Mouse (Mus musculus) embryonic facial prominence, embryonic 12.5 days (tissue): ENCODE data around the gene Spdye4b. TPM values are rescaled to one million over a fixed set of nuclear protein-coding genes. Genes with fewer than 3 reads are reported as not detected.
A peak's percentile ranks its signal among the peaks of the same experiment; 100 is the strongest.
"Not testable (repeated sequence)": the region's sequence is repeated elsewhere in the genome, so short reads cannot be mapped to it uniquely, and the experiment has no call there.

ENCODE experiments used
- ATAC-seq: fragments of 200-750 bp; cut with Nextera tagmentation; 2 replicates; pipeline ENCODE4 v1.8.0; 2017; ENCODE audit not compliant: insufficient number of reproducible peaks, insufficient read depth, low FRiP score, low TSS enrichment
- H3K27ac ChIP-seq: fragments of 300-500 bp; sonication (generic); 2 replicates; pipeline ENCODE4 v1.5.1; 2016; ENCODE audit warnings: mild to moderate bottlenecking
- H3K27me3 ChIP-seq: fragments of 300-500 bp; sonication (generic); 2 replicates; pipeline ENCODE4 v1.6.1; 2016; ENCODE audit warnings: mild to moderate bottlenecking, moderate library complexity
- H3K36me3 ChIP-seq: fragments of 300-500 bp; sonication (generic); 2 replicates; pipeline ENCODE4 v1.6.1; 2016; ENCODE audit warnings: mild to moderate bottlenecking
- H3K4me1 ChIP-seq: fragments of 300-500 bp; sonication (generic); 2 replicates; pipeline ENCODE4 v1.6.1; 2016
- H3K4me2 ChIP-seq: fragments of 300-500 bp; sonication (generic); replicated peaks from 2 replicates; pipeline ENCODE4 v1.6.1; 2016; ENCODE audit warnings: mild to moderate bottlenecking, moderate library complexity
- H3K4me3 ChIP-seq: fragments of 300-500 bp; sonication (generic); 2 replicates; pipeline ENCODE4 v1.5.1; 2016; ENCODE audit warnings: mild to moderate bottlenecking
- H3K9ac ChIP-seq: fragments of 300-500 bp; sonication (generic); 2 replicates; pipeline ENCODE4 v1.6.1; 2016; ENCODE audit warnings: mild to moderate bottlenecking, moderate library complexity
- H3K9me3 ChIP-seq: fragments of 300-500 bp; sonication (generic); 2 replicates; pipeline ENCODE4 v1.6.1; 2016; ENCODE audit warnings: mild to moderate bottlenecking, moderate library complexity
- WGBS: fragments of 180-500 bp; shearing (Covaris S2); methylation state at CpG from one replicate; pipeline ENCODE4 v1.1.7; 2016; 5-methylcytosine and 5-hydroxymethylcytosine counted together
- polyA plus RNA-seq: library from polyadenylated mRNA; unstranded; fragments of >200 nt; fragmentation: Nextera tagmentation; extraction: Ambion mirVana; gene quantifications from 2 replicates; pipeline ENCODE4 v1.2.1, GENCODE M21; 2016

The Spdye4b gene
- polyA plus RNA-seq, 1 experiment from 2014 or later: not detected

GRCm38 (mm10) chr5:143165508-143166070 lies 15.2 kb upstream of the Spdye4b start:
- WGBS: 13% methylated on average over 18 of the region's 18 CpGs
- Histone ChIP-seq H3K27me3 (no peaks in the 10 kb centered on the region), H3K4me3 (no peak overlapping the region), H3K27ac (no peak overlapping the region), H3K36me3 (no peaks in the 10 kb centered on the region), H3K4me1 (no peaks in the 10 kb centered on the region), H3K9me3 (no peaks in the 10 kb centered on the region), H3K4me2 (no peak overlapping the region), H3K9ac (no peak overlapping the region)
- ATAC-seq: no peak

DNA sequence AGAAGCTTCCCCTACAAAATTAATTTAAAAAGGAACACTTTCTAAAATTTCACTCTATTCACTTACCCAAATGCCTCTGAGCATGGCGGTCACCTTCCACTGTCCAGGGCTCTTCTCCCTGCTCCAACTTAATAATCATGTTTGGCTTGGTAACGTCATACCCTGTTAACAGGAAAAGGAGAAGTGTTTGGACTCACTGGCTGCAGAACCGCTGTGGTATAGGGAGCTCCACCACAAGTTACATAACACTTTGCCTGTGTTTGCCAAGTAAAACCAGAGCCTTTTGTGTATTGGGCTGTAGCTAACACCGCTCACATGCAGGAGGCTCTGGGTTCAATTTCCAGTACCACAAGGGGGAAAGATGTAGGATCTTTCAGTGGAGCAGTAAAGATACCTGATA lies 4.8 kb upstream of the Spdye4b start:
- peaks cover 74% of the 10 kb centered on the region for H3K36me3 ChIP-seq
- no peak overlapping the region for H3K27ac ChIP-seq
- ATAC-seq: no peak
- no peaks in the 10 kb centered on the region for H3K27me3 ChIP-seq
- peaks cover 12% of the 10 kb centered on the region for H3K4me1 ChIP-seq
- H3K9ac ChIP-seq: no peak overlapping the region
- 91% methylated on average over 4 of the region's 4 CpGs for WGBS
- no peak overlapping the region for H3K4me2 ChIP-seq
- 0 out of 2 replicates have a peak, but pooled peaks cover 3% of the 10 kb centered on the region for H3K9me3 ChIP-seq
- H3K4me3 ChIP-seq: no peak overlapping the region

- Histone ChIP-seq H3K27me3 (no peaks in the 10 kb centered on the region), H3K27ac (no peak overlapping the region), H3K36me3 (peaks cover 57% of the 10 kb centered on the region), H3K9me3 (0 out of 2 replicates have a peak, but pooled peaks cover 3% of the 10 kb centered on the region), H3K9ac (no peak overlapping the region), H3K4me2 (no peak overlapping the region), H3K4me1 (peaks cover 12% of the 10 kb centered on the region), H3K4me3 (no peak overlapping the region)
- 86% methylated on average over 3 of the region's 3 CpGs for WGBS
- no peak for ATAC-seq
These were observed 3.1 kb upstream of the Spdye4b start for GRCm38 (mm10) chr5:143177541-143178200.

DNA sequence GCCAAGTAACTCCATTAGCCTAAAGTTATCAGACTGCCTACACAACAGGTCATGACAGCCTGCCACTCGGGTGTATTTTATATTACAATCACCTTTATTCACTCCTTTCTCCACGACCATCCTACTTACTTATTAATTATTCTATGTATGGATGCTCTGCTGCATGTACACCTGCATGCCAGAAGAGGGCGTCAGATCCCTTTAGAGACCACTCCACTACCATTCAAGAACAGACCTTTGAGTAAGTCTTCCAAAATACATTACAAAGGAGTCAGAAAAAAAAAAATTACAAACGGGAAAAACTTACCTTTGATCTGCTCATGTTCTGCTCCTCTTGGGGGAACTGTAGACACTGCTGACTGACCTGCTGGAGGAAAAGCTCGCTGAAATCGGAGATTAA lies 1.6 kb upstream of the Spdye4b start:
- H3K4me2 ChIP-seq: peak overlapping the region; percentile 93
- ATAC-seq: no peak
- H3K27ac ChIP-seq: no peak overlapping the region
- H3K36me3 ChIP-seq: peaks cover 42% of the 10 kb centered on the region
- 0 out of 2 replicates have a peak, but pooled peaks cover 3% of the 10 kb centered on the region for H3K9me3 ChIP-seq
- H3K4me1 ChIP-seq: peaks cover 12% of the 10 kb centered on the region
- peak overlapping the region; percentile 90; the same call in 1 of the 2 replicates for H3K9ac ChIP-seq
- 38% methylated on average over 6 of the region's 6 CpGs for WGBS
- H3K4me3 ChIP-seq: peak overlapping the region; percentile 86
- H3K27me3 ChIP-seq: no peaks in the 10 kb centered on the region

DNA sequence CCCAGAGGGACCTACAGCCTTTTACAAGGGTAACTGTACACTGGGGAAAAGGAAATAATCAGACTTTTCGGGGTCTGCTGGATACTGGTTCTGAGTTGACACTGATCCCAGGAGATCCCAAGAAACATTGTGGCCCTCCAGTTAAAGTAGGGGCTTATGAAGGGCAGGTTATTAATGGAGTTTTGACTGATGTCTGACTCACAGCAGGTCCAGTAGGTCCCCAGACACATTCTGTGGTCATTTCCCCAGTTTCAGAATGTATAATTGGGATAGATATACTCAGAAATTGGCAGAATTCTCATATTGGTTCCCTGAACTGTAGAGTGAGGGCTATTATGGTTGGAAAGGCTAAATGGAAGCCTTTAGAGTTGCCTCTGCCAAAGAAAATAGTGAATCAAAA lies 7.2 kb downstream of the Spdye4b start:
- not testable (repeated sequence) for H3K9me3 ChIP-seq, H3K4me2 ChIP-seq, H3K27ac ChIP-seq, H3K9ac ChIP-seq, H3K36me3 ChIP-seq, H3K4me3 ChIP-seq, ATAC-seq, H3K27me3 ChIP-seq, H3K4me1 ChIP-seq
- 82% methylated on average over 1 of the region's 1 CpGs for WGBS

GRCm38 (mm10) chr5:143192806-143193205 lies 12.0 kb downstream of the Spdye4b start:
- no peak overlapping the region for H3K9ac ChIP-seq
- no peaks in the 10 kb centered on the region for H3K9me3 ChIP-seq
- H3K27me3 ChIP-seq: no peaks in the 10 kb centered on the region
- no peaks in the 10 kb centered on the region for H3K4me1 ChIP-seq
- H3K4me2 ChIP-seq: no peak overlapping the region
- ATAC-seq: no peak
- no peak overlapping the region for H3K4me3 ChIP-seq
- H3K27ac ChIP-seq: no peak overlapping the region
- H3K36me3 ChIP-seq: no peaks in the 10 kb centered on the region
- 92% methylated on average over 8 of the region's 8 CpGs for WGBS

- ATAC-seq, H3K4me3 ChIP-seq, H3K9ac ChIP-seq, H3K4me2 ChIP-seq, H3K9me3 ChIP-seq, H3K27ac ChIP-seq, H3K27me3 ChIP-seq, H3K4me1 ChIP-seq, H3K36me3 ChIP-seq: not testable (repeated sequence)
- 73% methylated on average over 8 of the region's 8 CpGs for WGBS
These were observed 13.9 kb downstream of the Spdye4b start for GRCm38 (mm10) chr5:143194747-143195146.

GRCm38 (mm10) chr5:143195166-143195565 lies 14.3 kb downstream of the Spdye4b start:
- Histone ChIP-seq H3K4me3 (no peak overlapping the region), H3K27me3 (no peaks in the 10 kb centered on the region), H3K4me1 (no peaks in the 10 kb centered on the region), H3K9ac (no peak overlapping the region), H3K4me2 (no peak overlapping the region), H3K27ac (no peak overlapping the region), H3K9me3 (no peaks in the 10 kb centered on the region), H3K36me3 (no peaks in the 10 kb centered on the region)
- 75% methylated on average over 2 of the region's 2 CpGs for WGBS
- ATAC-seq: no peak

DNA sequence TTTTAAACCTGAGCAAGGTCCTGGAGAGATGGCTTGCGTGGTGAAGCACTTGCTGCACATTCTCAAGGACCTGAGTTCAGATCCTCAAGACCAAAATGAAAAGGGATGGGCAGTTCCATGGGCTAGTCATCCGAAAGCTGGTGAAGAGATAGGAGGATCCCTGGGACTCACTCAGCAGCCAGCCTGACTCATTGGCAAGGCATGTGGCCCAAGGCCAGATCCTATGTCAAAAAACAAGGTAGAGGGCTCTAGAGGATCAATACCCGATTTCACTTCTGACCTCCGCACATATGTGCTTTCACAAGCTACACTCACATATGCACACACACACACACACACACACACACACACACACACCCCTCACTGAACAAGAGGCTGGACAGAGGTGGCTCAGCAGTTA lies 15.7 kb downstream of the Spdye4b start:
- no peaks in the 10 kb centered on the region for H3K36me3 ChIP-seq
- WGBS: 79% methylated on average over 4 of the region's 4 CpGs
- H3K9ac ChIP-seq: no peak overlapping the region
- H3K27ac ChIP-seq: no peak overlapping the region
- H3K27me3 ChIP-seq: no peaks in the 10 kb centered on the region
- no peaks in the 10 kb centered on the region for H3K4me1 ChIP-seq
- no peak overlapping the region for H3K4me3 ChIP-seq
- no peak overlapping the region for H3K4me2 ChIP-seq
- H3K9me3 ChIP-seq: no peaks in the 10 kb centered on the region
- ATAC-seq: no peak

GRCm38 (mm10) chr5:143205015-143205414 lies 24.2 kb downstream of the Spdye4b start:
- H3K4me3 ChIP-seq: no peak overlapping the region
- ATAC-seq: no peak
- 79% methylated on average over 3 of the region's 3 CpGs for whole genome bisulfite sequencing
- H3K4me2 ChIP-seq: no peak overlapping the region
- no peaks in the 10 kb centered on the region for H3K36me3 ChIP-seq
- no peaks in the 10 kb centered on the region for H3K9me3 ChIP-seq
- no peak overlapping the region for H3K9ac ChIP-seq
- H3K27me3 ChIP-seq: no peaks in the 10 kb centered on the region
- no peaks in the 10 kb centered on the region for H3K4me1 ChIP-seq
- no peak overlapping the region for H3K27ac ChIP-seq

DNA sequence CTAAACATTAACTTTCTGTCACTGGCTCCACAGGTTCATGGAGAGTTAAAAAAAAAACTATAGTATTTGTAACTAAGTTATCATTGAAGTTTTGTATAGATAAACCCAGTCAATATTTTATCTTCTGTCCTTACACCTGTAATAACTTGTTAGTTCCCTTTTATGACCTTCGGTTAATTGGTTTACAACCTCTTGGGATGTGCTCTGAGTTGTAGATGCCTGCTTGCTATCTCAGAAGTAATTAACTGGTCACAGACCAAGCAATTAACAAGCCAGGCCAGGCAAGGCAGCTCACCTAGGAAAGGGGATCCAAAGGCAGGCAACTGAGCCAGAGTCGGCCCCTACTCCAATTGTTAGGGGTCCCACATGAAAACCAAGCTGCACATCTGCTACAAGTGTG lies 33.0 kb downstream of the Spdye4b start:
- no peaks in the 10 kb centered on the region for H3K27me3 ChIP-seq
- WGBS: 87% methylated on average over 2 of the region's 2 CpGs
- H3K4me2 ChIP-seq: no peak overlapping the region
- no peak overlapping the region for H3K4me3 ChIP-seq
- H3K36me3 ChIP-seq: no peaks in the 10 kb centered on the region
- H3K9ac ChIP-seq: no peak overlapping the region
- no peaks in the 10 kb centered on the region for H3K9me3 ChIP-seq
- H3K4me1 ChIP-seq: no peaks in the 10 kb centered on the region
- no peak overlapping the region for H3K27ac ChIP-seq
- no peak for ATAC-seq

- H3K4me3 ChIP-seq: no peak overlapping the region
- no peak for ATAC-seq
- no peaks in the 10 kb centered on the region for H3K27me3 ChIP-seq
- no peak overlapping the region for H3K4me2 ChIP-seq
- no peaks in the 10 kb centered on the region for H3K36me3 ChIP-seq
- 74% methylated on average over 5 of the region's 5 CpGs for WGBS
- no peak overlapping the region for H3K27ac ChIP-seq
- no peaks in the 10 kb centered on the region for H3K4me1 ChIP-seq
- H3K9me3 ChIP-seq: no peaks in the 10 kb centered on the region
- H3K9ac ChIP-seq: no peak overlapping the region
These were observed 40.2 kb downstream of the Spdye4b start for GRCm38 (mm10) chr5:143220996-143221395.
